Mouse (Mus musculus) CH12.LX (cell line): ENCODE measurements around the gene Metap1. TPM values are rescaled to one million over a fixed set of nuclear protein-coding genes. Genes with fewer than 3 reads are reported as not detected.

ENCODE experiments used
- DNase-seq: peaks from one replicate; pipeline ENCODE4 v3.0.0-alpha.2; 2013; ENCODE audit errors: extremely low read depth
- H3K27ac ChIP-seq: 2 replicates; pipeline ENCODE4 v1.5.1; 2012; ENCODE audit warnings: low read depth, mild to moderate bottlenecking, control low read depth, moderate library complexity; ENCODE audit not compliant: insufficient read depth
- H3K27me3 ChIP-seq: replicated peaks from 2 replicates; pipeline ENCODE3; 2012; ENCODE audit warnings: inconsistent platforms
- H3K36me3 ChIP-seq, 2 experiments: replicated peaks in 1 of 2; 2 replicates each; pipeline versions ENCODE3 to v1.6.1; 2012; ENCODE audit warnings: inconsistent platforms in 1 of 2, low read length in 1 of 2, mild to moderate bottlenecking in 1 of 2, mixed read lengths in 1 of 2, moderate library complexity in 1 of 2; ENCODE audit not compliant: control insufficient read depth in 1 of 2, insufficient read depth in 1 of 2
- H3K4me1 ChIP-seq, 2 experiments: 2 replicates each; pipeline ENCODE4 v1.6.1; 2012; ENCODE audit warnings: inconsistent platforms in 1 of 2, moderate library complexity in 1 of 2; ENCODE audit not compliant: insufficient read depth in 2 of 2, control insufficient read depth in 1 of 2
- H3K4me2 ChIP-seq: 2 replicates; pipeline ENCODE4 v1.6.1; 2012; ENCODE audit warnings: low read depth, mild to moderate bottlenecking, control low read depth; ENCODE audit not compliant: poor library complexity, insufficient read depth, severe bottlenecking
- H3K4me3 ChIP-seq, 3 experiments: fragments of 150-350 bp in 1 of 3; sonication (generic) in 1 of 3; replicated peaks in 1 of 3; 2 replicates each; pipeline versions ENCODE3 to v1.5.1; 2011 to 2012; ENCODE audit warnings: low read depth in 2 of 3, low read length in 2 of 3, mild to moderate bottlenecking in 2 of 3, moderate library complexity in 2 of 3, control low read depth in 1 of 3, improper control_type of control experiment in 1 of 3, inconsistent platforms in 1 of 3, mixed read lengths in 1 of 3; ENCODE audit not compliant: poor library complexity in 1 of 3
- H3K79me2 ChIP-seq: replicated peaks from 2 replicates; pipeline ENCODE4 v1.6.1; 2012; ENCODE audit warnings: mild to moderate bottlenecking, moderate library complexity; ENCODE audit not compliant: control insufficient read depth, poor library complexity, insufficient read depth, severe bottlenecking; ENCODE audit errors: extremely low read depth
- H3K9ac ChIP-seq: 2 replicates; pipeline ENCODE4 v1.6.1; 2012; ENCODE audit warnings: low read depth, mild to moderate bottlenecking, control low read depth, moderate library complexity; ENCODE audit not compliant: insufficient read depth
- H3K9me3 ChIP-seq: replicated peaks from 2 replicates; pipeline ENCODE3; 2012; ENCODE audit warnings: low read length, inconsistent platforms, mixed read lengths
- BHLHE40 ChIP-seq: IDR thresholded peaks from 2 replicates; pipeline ENCODE4 v1.6.1; 2011; ENCODE audit warnings: mild to moderate bottlenecking, low read depth, low read length, improper control_type of control experiment
- E2F4 ChIP-seq: IDR thresholded peaks from 2 replicates; pipeline ENCODE4 v1.6.1; 2011; ENCODE audit warnings: low read depth, low read length, improper control_type of control experiment; ENCODE audit not compliant: insufficient replicate concordance
- ELF1 ChIP-seq: IDR thresholded peaks from 2 replicates; pipeline ENCODE4 v1.6.1; 2014; ENCODE audit warnings: low read depth, mild to moderate bottlenecking, inconsistent platforms, low read length, improper control_type of control experiment
- EP300 ChIP-seq: IDR thresholded peaks from 2 replicates; pipeline ENCODE4 v1.6.1; 2011; ENCODE audit warnings: low read length, improper control_type of control experiment
- ETS1 ChIP-seq: conservative IDR thresholded peaks from 2 replicates; pipeline ENCODE4 v1.6.1; 2012; ENCODE audit warnings: low read depth, mild to moderate bottlenecking, inconsistent platforms, low read length, improper control_type of control experiment, moderate library complexity
- GABPA ChIP-seq: IDR thresholded peaks from 2 replicates; pipeline ENCODE4 v1.6.1; 2012; ENCODE audit warnings: low read depth, low read length, improper control_type of control experiment, inconsistent platforms; ENCODE audit not compliant: insufficient replicate concordance
- IRF4 ChIP-seq: IDR thresholded peaks from 2 replicates; pipeline ENCODE4 v1.6.1; 2014; ENCODE audit warnings: low read depth, mild to moderate bottlenecking, inconsistent platforms, low read length, improper control_type of control experiment
- JUN ChIP-seq: IDR thresholded peaks from 2 replicates; pipeline ENCODE4 v1.6.1; 2011; ENCODE audit warnings: low read depth, mild to moderate bottlenecking, low read length, improper control_type of control experiment, moderate library complexity; ENCODE audit not compliant: insufficient read depth
- JUND ChIP-seq: conservative IDR thresholded peaks from 2 replicates; pipeline ENCODE4 v1.6.1; 2011; ENCODE audit warnings: low read depth, low read length, improper control_type of control experiment
- KAT2A ChIP-seq: IDR thresholded peaks from 2 replicates; pipeline ENCODE4 v1.6.1; 2012; ENCODE audit warnings: low read length, improper control_type of control experiment, inconsistent platforms; ENCODE audit not compliant: insufficient replicate concordance
- MAFK ChIP-seq: IDR thresholded peaks from 2 replicates; pipeline ENCODE4 v1.6.1; 2011; ENCODE audit warnings: low read length, improper control_type of control experiment; ENCODE audit not compliant: insufficient replicate concordance
- MAX ChIP-seq: IDR thresholded peaks from 2 replicates; pipeline ENCODE4 v1.6.1; 2011; ENCODE audit warnings: low read length, improper control_type of control experiment
- MAZ ChIP-seq: IDR thresholded peaks from 2 replicates; pipeline ENCODE4 v1.6.1; 2012; ENCODE audit warnings: low read depth, mild to moderate bottlenecking, inconsistent platforms, low read length, improper control_type of control experiment, moderate library complexity
- MEF2A ChIP-seq: IDR thresholded peaks from 2 replicates; pipeline ENCODE4 v1.6.1; 2014; ENCODE audit warnings: low read depth, mild to moderate bottlenecking, inconsistent platforms, low read length, improper control_type of control experiment, borderline replicate concordance
- MYC ChIP-seq: IDR thresholded peaks from 2 replicates; pipeline ENCODE4 v1.6.1; 2011; ENCODE audit warnings: low read depth, mild to moderate bottlenecking, improper control_type of control experiment, low read length
- NELFE ChIP-seq: IDR thresholded peaks from 2 replicates; pipeline ENCODE4 v1.6.1; 2011; ENCODE audit warnings: low read depth, low read length, improper control_type of control experiment
- POLR2A ChIP-seq: IDR thresholded peaks from 2 replicates; pipeline ENCODE4 v1.6.1; 2011; ENCODE audit warnings: low read depth, mild to moderate bottlenecking, improper control_type of control experiment, low read length
- POLR2AphosphoS2 ChIP-seq: IDR thresholded peaks from 2 replicates; pipeline ENCODE4 v1.6.1; 2011; ENCODE audit warnings: low read depth, low read length, improper control_type of control experiment
- RCOR1 ChIP-seq: conservative IDR thresholded peaks from 2 replicates; pipeline ENCODE4 v1.6.1; 2012; ENCODE audit warnings: low read depth, mild to moderate bottlenecking, inconsistent platforms, low read length, improper control_type of control experiment
- SIN3A ChIP-seq: IDR thresholded peaks from 2 replicates; pipeline ENCODE4 v1.6.1; 2012; ENCODE audit warnings: low read length, improper control_type of control experiment, inconsistent platforms
- SMC3 ChIP-seq: IDR thresholded peaks from 2 replicates; pipeline ENCODE4 v1.6.1; 2011; ENCODE audit warnings: low read depth, low read length, improper control_type of control experiment
- TBP ChIP-seq: conservative IDR thresholded peaks from 2 replicates; pipeline ENCODE4 v1.6.1; 2011; ENCODE audit warnings: low read depth, low read length, improper control_type of control experiment
- USF1 ChIP-seq: IDR thresholded peaks from 2 replicates; pipeline ENCODE4 v1.6.1; 2014; ENCODE audit warnings: low read depth, mild to moderate bottlenecking, inconsistent platforms, low read length, improper control_type of control experiment
- USF2 ChIP-seq: conservative IDR thresholded peaks from 2 replicates; pipeline ENCODE4 v1.6.1; 2011; ENCODE audit warnings: low read depth, low read length, improper control_type of control experiment
- ZMIZ1 ChIP-seq: IDR thresholded peaks from 2 replicates; pipeline ENCODE4 v1.6.1; 2012; ENCODE audit warnings: low read depth, mild to moderate bottlenecking, inconsistent platforms, low read length, improper control_type of control experiment
- ZNF384 ChIP-seq: IDR thresholded peaks from 2 replicates; pipeline ENCODE4 v1.6.1; 2012; ENCODE audit warnings: low read depth, low read length, improper control_type of control experiment, inconsistent platforms
- dilution Hi-C: fragments of 300-500 bp; cut with MboI; formaldehyde crosslinking; loops from 2 replicates; pipeline ENCODE4 v1.14.3; 2020; ENCODE audit warnings: low sequenced_read_pairs; ENCODE audit not compliant: extremely low pct_unique_long_range_greater_than_20kb, extremely low pct_ligation_motif_present
- in situ Hi-C: fragments of 300-500 bp; cut with MboI; formaldehyde crosslinking; loops from 3 replicates; pipeline ENCODE4 v1.14.3; 2019; ENCODE audit warnings: low sequenced_read_pairs, low pct_ligation_motif_present, low pct_unique_long_range_greater_than_20kb, mixed read lengths
- polyA plus RNA-seq: library from polyadenylated mRNA; unstranded; fragments of >175 nt; gene quantifications from 2 replicates; pipeline ENCODE4 v1.2.1, GENCODE M21; 2012; ENCODE audit warnings: low read depth; ENCODE audit not compliant: insufficient read length
- total RNA-seq, 2 experiments: library from RNA; depleted of rRNA; stranded (reverse); fragments of 300-350 nt in 1 of 2; fragments of >200 nt in 1 of 2; gene quantifications; 2 replicates each; pipeline ENCODE4 v1.2.3; 2012 to 2014

Gene Metap1
- total and polyA plus RNA-seq, 3 experiments: 77.9 to 163 (median 143) TPM

DNA sequence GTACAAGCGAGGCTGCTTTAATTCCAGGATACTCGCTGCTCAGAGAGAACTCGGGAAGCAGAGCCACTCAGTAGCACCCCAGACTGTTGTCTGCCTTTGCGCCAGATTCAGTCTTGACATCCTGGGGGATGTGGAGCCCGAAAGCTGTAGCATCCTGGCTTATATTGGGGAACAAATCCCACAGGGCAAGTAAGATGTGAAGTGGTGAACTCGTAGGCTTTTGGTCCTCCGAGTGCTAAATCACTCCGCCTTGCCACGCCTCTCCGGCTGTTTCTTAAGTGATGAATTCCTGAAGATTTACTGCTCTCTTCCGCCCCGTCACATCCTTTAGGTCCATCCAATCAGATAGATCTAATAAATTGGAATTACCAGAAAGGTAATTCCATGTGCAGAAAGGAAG is 23.9 kb upstream of the Metap1 start:
- Histone ChIP-seq H3K4me1 (peaks cover 5 to 6% of the 10 kb centered on the region in 2 experiments; a peak in 3 of 4 replicates), H3K27me3 (no peaks in the 10 kb centered on the region), H3K36me3 (no peaks in the 10 kb centered on the region)
- DNase-seq: no peak
- in situ Hi-C loops: no loop called here
- TF ChIP-seq MAX (no peak), USF2 (no peak), MYC (no peak), USF1 (no peak), MEF2A (no peak), RCOR1 (no peak), JUND (no peak), EP300 (no peak), MAFK (no peak), TBP (no peak), ETS1 (no peak), KAT2A (no peak), JUN (no peak), POLR2A (no peak), GABPA (no peak), ZMIZ1 (no peak)
- TF ChIP-seq, all 38 proteins: peak for 0
- Histone ChIP-seq H3K9ac (no peak overlapping the region), H3K79me2 (no peaks in the 10 kb centered on the region), H3K27ac (no peak overlapping the region), H3K4me2 (no peak overlapping the region), H3K4me3 (no peak overlapping the region), H3K9me3 (no peaks in the 10 kb centered on the region)
- dilution Hi-C loops: no loop called here

DNA sequence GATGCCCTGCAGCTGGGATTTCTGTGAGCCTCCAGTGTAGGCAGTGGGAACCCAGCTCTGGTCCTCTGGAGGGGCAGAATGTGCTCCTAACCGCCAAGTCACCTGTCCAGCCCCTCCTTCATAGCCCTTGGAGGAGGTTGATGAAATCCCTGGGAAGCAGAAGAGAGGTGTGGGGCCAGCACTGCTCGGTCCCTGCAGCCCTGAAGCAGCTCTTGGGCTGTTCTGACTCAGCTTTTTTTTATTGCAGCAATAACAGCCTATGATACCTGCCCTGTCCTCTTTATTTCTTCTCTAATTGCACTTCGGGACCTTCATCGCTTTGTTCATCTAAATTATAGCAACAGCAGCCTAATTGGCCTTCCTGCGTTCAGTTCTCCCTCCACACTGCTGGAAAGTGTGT is 21.2 kb upstream of the Metap1 start:
- no peaks in the 10 kb centered on the region for H3K36me3 ChIP-seq
- H3K79me2 ChIP-seq: no peaks in the 10 kb centered on the region
- dilution Hi-C loops: no loop called here
- H3K9ac ChIP-seq: no peak overlapping the region
- no peak overlapping the region for H3K4me3 ChIP-seq
- in situ Hi-C loops: no loop called here
- no peak overlapping the region for H3K4me2 ChIP-seq
- peaks cover 5 to 6% of the 10 kb centered on the region in 2 experiments; a peak in 3 of 4 replicates for H3K4me1 ChIP-seq
- no peaks in the 10 kb centered on the region for H3K9me3 ChIP-seq
- no peaks in the 10 kb centered on the region for H3K27me3 ChIP-seq
- DNase-seq: no peak
- TF ChIP-seq ZMIZ1: no peak
- no peak for TF ChIP-seq MEF2A
- TF ChIP-seq SMC3: no peak
- TF ChIP-seq BHLHE40: no peak
- no peak for TF ChIP-seq ELF1
- TF ChIP-seq SIN3A: no peak
- TF ChIP-seq ETS1: no peak
- TF ChIP-seq POLR2AphosphoS2: no peak
- no peak for TF ChIP-seq IRF4
- no peak for TF ChIP-seq NELFE
- TF ChIP-seq MAZ: no peak
- no peak for TF ChIP-seq USF1
- no peak for TF ChIP-seq MAFK
- no peak for TF ChIP-seq ZNF384
- no peak for TF ChIP-seq E2F4
- no peak overlapping the region for H3K27ac ChIP-seq
